Mouse (Mus musculus) neural tube, embryonic 11.5 days (tissue): ENCODE data around the gene Loxl4. TPM values are rescaled to one million over a fixed set of nuclear protein-coding genes. Genes with fewer than 3 reads are reported as not detected.

ENCODE experiments used
- ATAC-seq: fragments of 200-750 bp; cut with Nextera tagmentation; 2 replicates; pipeline ENCODE4 v1.8.0; 2017; ENCODE audit warnings: moderate number of reproducible peaks, mild to moderate bottlenecking, moderate TSS enrichment, moderate library complexity; ENCODE audit not compliant: insufficient read depth, low FRiP score, low TSS enrichment
- DNase-seq: peaks from one replicate; pipeline ENCODE4 v3.0.0-alpha.2; 2015; ENCODE audit warnings: low spot score
- H3K27ac ChIP-seq: fragments of 300-500 bp; sonication (generic); 2 replicates; pipeline ENCODE4 v1.5.1; 2014; ENCODE audit warnings: low read depth, mild to moderate bottlenecking, low read length
- H3K27me3 ChIP-seq: fragments of 300-500 bp; sonication (generic); 2 replicates; pipeline ENCODE4 v1.6.1; 2014; ENCODE audit warnings: mild to moderate bottlenecking, low read length, mixed read lengths; ENCODE audit not compliant: control insufficient read depth, insufficient read depth
- H3K36me3 ChIP-seq: fragments of 300-500 bp; sonication (generic); 2 replicates; pipeline ENCODE4 v1.6.1; 2014; ENCODE audit warnings: mild to moderate bottlenecking, low read length, moderate library complexity, mixed read lengths; ENCODE audit not compliant: control insufficient read depth, insufficient read depth
- H3K4me1 ChIP-seq: fragments of 300-500 bp; sonication (generic); 2 replicates; pipeline ENCODE4 v1.6.1; 2014; ENCODE audit warnings: low read length, mixed read lengths; ENCODE audit not compliant: control insufficient read depth, insufficient read depth
- H3K4me2 ChIP-seq: fragments of 300-500 bp; sonication (generic); 2 replicates; pipeline ENCODE4 v1.6.1; 2014; ENCODE audit warnings: low read depth, mild to moderate bottlenecking, moderate library complexity
- H3K4me3 ChIP-seq: fragments of 300-500 bp; sonication (generic); 2 replicates; pipeline ENCODE4 v1.5.1; 2014; ENCODE audit warnings: low read depth, low read length
- H3K9ac ChIP-seq: fragments of 300-500 bp; sonication (generic); 2 replicates; pipeline ENCODE4 v1.6.1; 2014; ENCODE audit warnings: mild to moderate bottlenecking, low read length
- H3K9me3 ChIP-seq: fragments of 300-500 bp; sonication (generic); 2 replicates; pipeline ENCODE4 v1.6.1; 2016; ENCODE audit warnings: low read length; ENCODE audit not compliant: control insufficient read depth
- WGBS: fragments of 180-500 bp; shearing (Covaris S2); extraction: QIAGEN DNeasy Blood & Tissue Kit; methylation state at CpG from one replicate; pipeline ENCODE4 v1.1.7; 2014; 5-methylcytosine and 5-hydroxymethylcytosine counted together
- polyA plus RNA-seq: library from polyadenylated mRNA; unstranded; fragments of >200 nt; fragmentation: Nextera tagmentation; extraction: Ambion mirVana; gene quantifications from 2 replicates; pipeline ENCODE4 v1.2.1, GENCODE M21; 2014

Gene Loxl4
- 0.46 and 0.69 TPM in 2 replicates for polyA plus RNA-seq

- peak within 1 kb of the TSS; percentile 33 for H3K4me3 ChIP-seq
- DNase-seq (peak; percentile 19), ATAC-seq (no peak)
- H3K27ac ChIP-seq: no peak within 1 kb of the TSS
- H3K9ac ChIP-seq: peak within 1 kb of the TSS; percentile 35; the same call in 1 of the 2 replicates
- no peaks in the 10 kb centered on the region for H3K9me3 ChIP-seq
- H3K36me3 ChIP-seq: no peaks in the 10 kb centered on the region
- H3K4me1 ChIP-seq: 0 out of 2 replicates have a peak, but pooled peaks cover 6% of the 10 kb centered on the region
- peaks cover 15% of the 10 kb centered on the region for H3K27me3 ChIP-seq
- 2% methylated on average over 37 of the region's 37 CpGs for WGBS
- H3K4me2 ChIP-seq: peak within 1 kb of the TSS; percentile 52
Observed at GRCm38 (mm10) chr19:42612654-42613053, at the start of gene Loxl4. Gene Loxl4, minus strand, starts transcription at chr19:42612813.

GRCm38 (mm10) chr19:42661430-42662164, 49.0 kb upstream of the Loxl4 start:
- 0 out of 2 replicates have a peak, but pooled peaks cover 5% of the 10 kb centered on the region for H3K4me1 ChIP-seq
- H3K4me2 ChIP-seq: no peak overlapping the region
- no peak overlapping the region for H3K9ac ChIP-seq
- 82% methylated on average over 9 of the region's 9 CpGs for WGBS
- ATAC-seq: no peak
- H3K9me3 ChIP-seq: no peaks in the 10 kb centered on the region; the same call in 1 of the 2 replicates
- no peak for DNase-seq
- no peaks in the 10 kb centered on the region for H3K27me3 ChIP-seq
- no peak overlapping the region for H3K27ac ChIP-seq
- H3K36me3 ChIP-seq: no peaks in the 10 kb centered on the region
- H3K4me3 ChIP-seq: no peak overlapping the region

- H3K36me3 ChIP-seq: no peaks in the 10 kb centered on the region
- DNase-seq (no peak), ATAC-seq (no peak)
- 97% methylated on average over 2 of the region's 2 CpGs for WGBS
- 0 out of 2 replicates have a peak, but pooled peaks cover 5% of the 10 kb centered on the region for H3K4me1 ChIP-seq
- no peak overlapping the region for H3K27ac ChIP-seq
- no peak overlapping the region for H3K9ac ChIP-seq
- no peak overlapping the region for H3K4me3 ChIP-seq
- H3K27me3 ChIP-seq: no peaks in the 10 kb centered on the region
- H3K9me3 ChIP-seq: no peaks in the 10 kb centered on the region; the same call in 1 of the 2 replicates
- no peak overlapping the region for H3K4me2 ChIP-seq
Observed at GRCm38 (mm10) chr19:42660244-42660565, 47.6 kb upstream of the Loxl4 start.

GRCm38 (mm10) chr19:42659354-42660243, 47.0 kb upstream of the Loxl4 start:
- DNase-seq (no peak), ATAC-seq (no peak)
- H3K36me3 ChIP-seq: no peaks in the 10 kb centered on the region
- no peaks in the 10 kb centered on the region for H3K27me3 ChIP-seq
- H3K4me2 ChIP-seq: no peak overlapping the region
- 0 out of 2 replicates have a peak, but pooled peaks cover 5% of the 10 kb centered on the region for H3K4me1 ChIP-seq
- no peaks in the 10 kb centered on the region; the same call in 1 of the 2 replicates for H3K9me3 ChIP-seq
- H3K27ac ChIP-seq: no peak overlapping the region
- 47% methylated on average over 21 of the region's 21 CpGs for WGBS
- no peak overlapping the region for H3K4me3 ChIP-seq
- H3K9ac ChIP-seq: no peak overlapping the region

- Histone ChIP-seq H3K27me3 (no peaks in the 10 kb centered on the region), H3K4me1 (0 out of 2 replicates have a peak, but pooled peaks cover 5% of the 10 kb centered on the region), H3K9me3 (no peaks in the 10 kb centered on the region; the same call in 1 of the 2 replicates), H3K36me3 (no peaks in the 10 kb centered on the region), H3K27ac (no peak overlapping the region), H3K9ac (no peak overlapping the region), H3K4me2 (no peak overlapping the region), H3K4me3 (no peak overlapping the region)
- ATAC-seq (no peak), DNase-seq (no peak)
- 82% methylated on average over 6 of the region's 6 CpGs for WGBS
Observed at GRCm38 (mm10) chr19:42658435-42659135, 46.0 kb upstream of the Loxl4 start.

GRCm38 (mm10) chr19:42657769-42658168, 45.2 kb upstream of the Loxl4 start:
- Histone ChIP-seq H3K27ac (no peak overlapping the region), H3K27me3 (no peaks in the 10 kb centered on the region), H3K4me3 (no peak overlapping the region), H3K4me1 (peaks cover 11% of the 10 kb centered on the region; the same call in 1 of the 2 replicates), H3K4me2 (no peak overlapping the region), H3K9ac (no peak overlapping the region), H3K36me3 (no peaks in the 10 kb centered on the region), H3K9me3 (no peaks in the 10 kb centered on the region; the same call in 1 of the 2 replicates)
- 55% methylated on average over 4 of the region's 4 CpGs for WGBS
- no peak for DNase-seq
- no peak for ATAC-seq

DNA sequence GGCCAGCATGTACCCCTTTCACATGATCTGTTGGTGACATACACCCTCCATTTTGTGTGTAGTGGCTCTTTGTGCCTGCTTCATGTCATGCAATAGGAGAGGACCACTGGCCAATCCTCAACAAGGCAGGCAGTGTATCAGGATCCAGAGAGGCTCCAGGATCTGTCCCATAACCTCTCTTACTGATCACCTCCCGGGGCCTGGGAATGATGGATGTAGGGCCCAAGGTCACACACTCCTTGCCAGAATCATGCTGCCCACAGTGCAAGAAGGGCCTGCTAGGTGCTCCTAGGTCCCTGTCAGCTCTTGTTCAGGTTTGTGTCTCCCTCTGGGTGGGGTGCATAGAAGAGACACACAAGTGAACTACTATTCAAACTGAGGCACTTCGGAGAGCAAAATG, 44.7 kb upstream of the Loxl4 start:
- WGBS: 84% methylated on average over 2 of the region's 2 CpGs
- Histone ChIP-seq H3K27ac (no peak overlapping the region), H3K9me3 (no peaks in the 10 kb centered on the region; the same call in 1 of the 2 replicates), H3K27me3 (no peaks in the 10 kb centered on the region), H3K36me3 (no peaks in the 10 kb centered on the region), H3K4me1 (peaks cover 14% of the 10 kb centered on the region), H3K4me2 (no peak overlapping the region), H3K4me3 (no peak overlapping the region), H3K9ac (no peak overlapping the region)
- no peak for ATAC-seq
- DNase-seq: no peak

GRCm38 (mm10) chr19:42655006-42655405, 42.4 kb upstream of the Loxl4 start:
- Histone ChIP-seq H3K9ac (no peak overlapping the region), H3K4me3 (no peak overlapping the region), H3K27ac (no peak overlapping the region), H3K4me2 (no peak overlapping the region), H3K9me3 (no peaks in the 10 kb centered on the region), H3K27me3 (no peaks in the 10 kb centered on the region), H3K36me3 (no peaks in the 10 kb centered on the region), H3K4me1 (peaks cover 14% of the 10 kb centered on the region)
- 0 out of 2 replicates have a peak, but pooled peaks have one; percentile 35 for ATAC-seq
- WGBS: 33% methylated on average over 1 of the region's 1 CpGs
- DNase-seq: peak; percentile 76
